Mouse (Mus musculus): ENCODE data around the gene Syne1.
A peak's percentile ranks its signal among the peaks of the same experiment; 100 is the strongest.

Syne1 gene

GRCm38 (mm10) chr10:5141471-5141870 is 409.8 kb downstream of the Syne1 start:
- no peak for DNase-seq (ENCODE audit: low spot score)

DNA sequence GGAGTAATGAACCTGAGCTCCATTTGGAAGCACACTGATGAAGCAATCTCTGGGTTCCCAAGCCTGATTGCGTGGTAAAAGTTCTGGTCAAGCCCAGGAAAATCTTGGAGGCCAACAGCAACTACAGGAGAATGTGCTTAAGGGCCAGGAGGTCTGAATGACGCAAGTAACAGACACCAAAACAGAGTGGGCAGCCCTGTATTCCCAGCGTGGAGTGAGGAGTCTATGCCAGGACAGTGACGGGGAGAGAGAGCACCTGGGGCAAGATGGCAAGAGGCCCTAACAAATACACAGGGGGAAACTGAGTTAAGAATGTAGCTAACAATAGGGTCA is 411.4 kb downstream of the Syne1 start:
- no peak for DNase-seq (ENCODE audit: low spot score)

- DNase-seq (ENCODE audit: low spot score), result no peak
These were observed 411.9 kb downstream of the Syne1 start for GRCm38 (mm10) chr10:5139246-5139931.

DNA sequence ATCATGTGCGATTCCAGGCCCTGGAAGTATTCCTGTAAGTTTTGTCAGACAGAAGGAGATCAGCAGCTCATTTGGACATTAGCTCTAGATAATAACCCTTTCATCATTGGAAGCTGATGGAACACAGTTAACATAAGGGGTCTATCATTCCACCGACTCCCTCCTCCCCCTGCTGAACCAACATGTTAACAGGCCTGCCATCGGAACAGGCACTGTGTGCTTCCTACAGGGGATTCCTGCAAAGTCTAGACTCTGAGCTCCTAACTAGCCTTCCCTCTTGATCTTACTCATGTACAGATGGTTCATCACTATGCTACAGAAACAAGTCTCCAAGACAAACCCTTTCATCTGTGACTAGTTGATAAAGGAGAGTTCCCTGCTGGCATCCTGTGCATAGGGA is 419.2 kb downstream of the Syne1 start:
- DNase-seq (ENCODE audit: low spot score), result no peak

GRCm38 (mm10) chr10:5130495-5130894 is 420.8 kb downstream of the Syne1 start:
- DNase-seq (ENCODE audit: low spot score), result no peak

- no peak for DNase-seq (ENCODE audit: low spot score)
These were observed 426.5 kb downstream of the Syne1 start for GRCm38 (mm10) chr10:5124757-5125156.

- no peak for DNase-seq (ENCODE audit: low spot score)
These were observed 434.6 kb downstream of the Syne1 start for GRCm38 (mm10) chr10:5116720-5117119.

GRCm38 (mm10) chr10:5116155-5116554 is 435.1 kb downstream of the Syne1 start:
- DNase-seq (ENCODE audit: low spot score), result no peak

DNA sequence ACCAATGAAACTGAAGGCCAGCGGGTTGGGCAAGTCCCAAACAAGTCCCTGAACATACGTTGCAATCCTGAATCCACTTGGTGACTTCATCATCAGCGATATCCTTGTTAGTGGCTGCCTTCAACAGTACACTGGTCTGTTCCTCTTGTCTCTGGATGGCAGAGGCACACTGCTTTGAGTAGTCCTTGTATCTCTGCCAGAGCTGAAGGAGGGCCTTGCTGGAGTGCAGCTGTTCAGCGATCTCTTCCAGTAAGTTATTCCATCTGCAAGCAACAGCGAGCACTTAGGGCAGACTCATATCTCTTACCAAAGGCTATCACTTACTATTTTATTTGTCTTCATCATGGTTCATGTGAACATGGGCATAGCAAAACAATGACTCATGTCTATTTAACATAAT is 440.5 kb downstream of the Syne1 start:
- no peak for DNase-seq (ENCODE audit: low spot score)

DNA sequence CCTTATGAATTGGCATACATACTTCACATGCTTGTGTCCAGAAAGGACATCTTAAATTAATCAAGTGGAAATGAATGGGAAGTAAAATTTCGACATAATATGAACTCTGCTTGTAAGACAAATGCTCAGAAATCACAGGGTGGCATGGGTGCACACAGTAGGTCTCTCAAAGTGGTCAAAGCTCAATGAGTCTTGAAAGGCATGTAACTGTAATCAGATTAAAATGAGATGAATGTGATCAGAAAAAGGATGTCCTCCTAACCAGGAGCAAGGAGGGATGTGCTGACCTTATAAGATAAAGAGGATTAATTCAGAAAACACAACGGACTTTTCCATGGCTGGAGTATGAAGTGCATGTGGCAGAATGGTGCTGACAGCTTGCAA is 453.5 kb downstream of the Syne1 start:
- no peak for DNase-seq (ENCODE audit: low spot score)

DNA sequence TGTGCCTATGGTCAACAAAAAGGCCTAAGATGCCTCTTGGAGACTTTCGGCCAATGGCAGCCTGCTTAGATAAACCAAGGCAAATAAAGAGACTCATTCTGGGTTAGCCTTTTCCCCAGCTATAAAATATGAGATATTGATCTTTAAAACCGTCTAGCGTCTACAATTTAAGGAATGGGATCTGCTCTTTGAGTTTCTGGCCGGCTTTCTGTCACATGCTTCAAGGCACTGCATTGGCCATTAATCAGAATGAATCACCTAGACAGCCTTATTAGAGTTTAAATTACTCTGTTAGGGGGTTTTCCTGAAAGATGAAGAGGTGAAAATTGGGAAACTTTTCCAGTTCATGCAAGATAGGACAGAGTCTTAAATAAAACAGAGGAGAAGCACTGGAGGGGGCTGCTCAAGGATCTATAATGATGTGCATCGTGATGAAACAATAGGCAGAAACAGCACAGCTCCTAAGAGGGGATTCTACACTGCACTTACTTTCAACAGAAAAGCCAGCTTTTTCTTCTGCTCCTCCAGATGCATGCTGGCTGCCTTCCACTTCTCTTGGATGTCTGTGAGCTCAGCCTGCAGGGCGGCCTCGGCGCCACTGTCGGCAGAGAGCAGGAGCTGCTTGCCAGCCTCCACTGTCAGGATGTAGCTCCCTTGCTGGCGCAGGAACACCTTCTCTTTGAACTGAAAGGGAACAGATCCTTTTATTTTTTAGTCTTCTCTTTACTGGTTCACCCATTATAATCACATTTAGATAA is 454.1 kb downstream of the Syne1 start:
- DNase-seq (ENCODE audit: low spot score), result peak; percentile 12

GRCm38 (mm10) chr10:5089133-5089532 is 462.1 kb downstream of the Syne1 start:
- DNase-seq (ENCODE audit: low spot score), result no peak

DNA sequence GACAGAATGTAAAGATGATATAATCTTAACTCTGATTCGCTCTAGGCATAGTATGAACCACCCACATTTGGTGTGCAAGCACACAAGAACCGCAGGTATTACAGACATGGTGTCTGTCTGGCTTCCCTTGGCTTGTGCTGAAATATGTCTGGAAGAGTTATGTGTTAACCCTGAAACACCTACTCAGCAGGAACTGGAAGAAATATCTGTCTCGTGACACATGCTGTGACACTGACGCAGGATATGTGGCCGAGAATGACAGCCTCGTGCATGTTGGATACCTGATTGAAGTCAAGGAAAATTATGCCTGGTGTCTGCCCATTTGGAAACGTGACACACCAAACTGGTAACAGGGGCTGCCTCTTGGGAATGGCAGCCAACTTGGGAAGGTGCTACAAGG is 463.9 kb downstream of the Syne1 start:
- DNase-seq (ENCODE audit: low spot score), result no peak

DNA sequence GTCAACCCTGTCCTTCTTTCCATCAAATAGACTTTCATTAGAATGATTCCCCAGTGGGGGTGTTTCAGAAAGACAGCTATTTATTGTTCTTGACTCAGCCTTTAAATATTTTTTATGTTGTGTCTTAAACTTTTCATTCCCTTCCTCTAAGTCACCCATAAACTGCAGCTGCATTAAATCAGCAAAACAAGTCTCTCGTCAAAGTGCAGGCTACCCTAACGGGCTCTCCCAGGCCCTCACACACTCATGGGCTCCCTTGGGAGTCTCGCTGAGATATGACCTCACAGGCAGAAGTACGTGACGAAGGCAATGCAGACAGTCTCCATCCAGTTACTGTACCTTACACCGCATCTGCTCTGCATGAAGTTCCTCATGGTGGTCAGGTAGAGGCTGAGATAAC is 465.0 kb downstream of the Syne1 start:
- DNase-seq (ENCODE audit: low spot score), result no peak

DNA sequence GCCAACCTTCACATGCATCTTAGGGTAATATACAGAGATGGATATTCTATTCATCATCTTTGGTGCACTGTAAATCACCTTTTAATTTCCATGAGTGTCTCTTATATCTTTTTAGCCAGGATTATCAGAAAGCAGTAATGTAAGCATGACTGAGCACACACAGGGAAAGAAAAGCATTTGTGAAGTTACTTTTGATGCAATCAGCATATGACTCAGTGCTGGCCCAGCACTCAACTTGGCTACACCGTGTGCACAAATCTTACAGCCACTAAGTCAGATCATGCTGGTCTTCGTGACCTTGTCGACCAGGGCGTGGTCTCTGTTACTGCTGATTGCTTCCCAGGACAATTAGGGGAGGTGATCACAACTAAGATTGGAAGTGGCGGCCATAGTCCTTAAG is 465.5 kb downstream of the Syne1 start:
- DNase-seq (ENCODE audit: low spot score), result no peak

- DNase-seq (ENCODE audit: low spot score), result no peak
These were observed 467.6 kb downstream of the Syne1 start for GRCm38 (mm10) chr10:5083716-5084115.

GRCm38 (mm10) chr10:5079945-5080468 is 471.3 kb downstream of the Syne1 start:
- DNase-seq (ENCODE audit: low spot score), result no peak

DNA sequence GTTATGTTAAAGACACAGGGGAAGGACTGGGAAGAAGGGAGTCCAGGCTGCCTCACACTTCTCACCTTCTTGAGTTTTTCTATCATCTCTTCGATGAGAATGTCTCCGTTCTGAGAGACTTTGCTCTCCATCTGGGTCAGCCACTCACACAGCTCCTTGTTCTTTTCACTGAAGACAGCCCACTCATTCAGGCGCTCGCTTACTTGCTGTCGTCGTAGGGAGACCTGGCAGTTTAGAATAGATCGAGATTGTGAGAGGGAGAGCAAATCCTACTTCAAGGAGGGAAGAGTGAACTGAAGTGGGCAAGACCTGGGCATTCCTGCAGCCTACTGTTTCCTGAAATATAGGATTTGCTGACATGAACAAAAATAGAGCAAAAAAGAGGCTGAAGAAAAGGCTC is 475.6 kb downstream of the Syne1 start:
- DNase-seq (ENCODE audit: low spot score), result no peak

- no peak for DNase-seq (ENCODE audit: low spot score)
These were observed 479.2 kb downstream of the Syne1 start for GRCm38 (mm10) chr10:5072054-5072453.

- DNase-seq (ENCODE audit: low spot score), result no peak
These were observed 480.4 kb downstream of the Syne1 start for GRCm38 (mm10) chr10:5070941-5071231.

GRCm38 (mm10) chr10:5070168-5070940 is 480.9 kb downstream of the Syne1 start:
- DNase-seq (ENCODE audit: low spot score), result no peak

DNA sequence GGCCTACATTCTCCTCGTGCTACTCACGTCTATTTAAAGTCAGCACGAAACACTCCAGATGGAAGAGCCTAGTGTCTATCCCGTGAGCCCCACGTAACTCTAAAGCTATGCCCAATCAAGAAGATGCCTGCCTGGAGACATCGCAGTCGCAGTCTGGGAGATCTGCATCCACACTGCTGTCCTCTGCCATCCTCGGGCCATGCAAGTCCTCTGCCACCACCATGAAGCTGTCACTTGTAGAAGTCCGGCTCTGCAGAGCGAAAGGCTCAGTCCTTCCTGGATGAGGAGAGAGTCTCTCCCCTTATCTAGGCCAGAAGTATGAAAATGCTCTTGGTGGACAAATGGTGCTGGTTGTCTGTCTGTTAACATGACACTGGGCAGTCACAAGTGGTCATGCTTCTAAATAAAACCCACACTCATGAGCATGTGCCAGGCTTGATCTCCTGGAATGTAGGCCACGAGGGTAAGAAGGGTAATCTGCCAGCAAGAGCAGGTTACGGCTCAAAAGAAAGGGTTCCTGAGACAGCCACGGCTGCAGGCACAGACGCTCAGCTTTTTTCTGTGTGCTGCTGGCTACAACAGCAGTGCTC is 482.5 kb downstream of the Syne1 start, which contains the start of gene Gm10097:
TSS of gene Gm10097 (plus strand) at position 517 of the 590 bp plus-strand sequence.
- DNase-seq (ENCODE audit: low spot score), result no peak

DNA sequence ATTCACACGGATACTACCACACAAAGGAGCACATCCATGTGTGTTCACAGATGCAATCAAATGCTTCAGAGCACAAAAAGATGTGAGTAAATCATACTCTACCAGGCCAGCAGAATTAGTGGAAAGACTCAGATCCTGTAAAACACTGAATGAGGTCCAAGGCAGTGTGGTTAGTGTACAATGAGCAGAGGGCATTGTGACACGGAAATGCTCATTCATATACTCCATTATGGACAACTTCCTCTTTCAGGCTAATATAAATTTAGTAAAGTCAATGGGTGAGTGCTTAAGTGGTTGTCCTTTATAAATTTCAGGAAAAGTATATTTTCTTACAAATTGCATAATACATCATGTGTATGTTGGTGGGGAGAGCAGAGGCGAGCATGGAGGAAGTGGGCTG is 484.2 kb downstream of the Syne1 start:
- DNase-seq (ENCODE audit: low spot score), result no peak
